Mouse (Mus musculus) kidney, adult 2 months (tissue): Measurements from ENCODE around the gene Caml.

Experiments
- CTCF ChIP-seq: fragments of 200-500 bp; conservative IDR thresholded peaks from 2 replicates; pipeline ENCODE4 v1.5.1; 2011; ENCODE audit warnings: low read depth, mild to moderate bottlenecking, control low read depth, low read length, moderate library complexity, mixed read lengths; ENCODE audit not compliant: insufficient read depth, insufficient read length
- POLR2A ChIP-seq: fragments of 200-500 bp; IDR thresholded peaks from one replicate; pipeline ENCODE4 v1.6.1; 2011; ENCODE audit warnings: low read depth, low read length, control low read depth

- no peak for TF ChIP-seq CTCF
- TF ChIP-seq POLR2A = no peak
Observed at GRCm38 (mm10) chr13:55677364-55677763, 54.6 kb downstream of the Caml start.
